Mouse (Mus musculus) inflammation-experienced regulatory T-cells, adult 6 months (primary cell): Measurements from ENCODE around the gene Etv3. TPM values are rescaled to one million over a fixed set of nuclear protein-coding genes. Genes with fewer than 3 reads are reported as not detected.
"Not testable (repeated sequence)": the region's sequence is repeated elsewhere in the genome, so short reads cannot be mapped to it uniquely, and the experiment has no call there.

Source experiments
- ATAC-seq: one replicate; pipeline ENCODE4 v1.8.0; 2017
- polyA plus RNA-seq, 3 experiments: library from polyadenylated mRNA; unstranded; fragments of 100-300 nt; shearing (Covaris generic); gene quantifications; one replicate each; pipeline ENCODE4 v1.2.1; 2017

Etv3 gene
- 10 to 100 TPM; 13.5 to 22.5 (median 19.3) TPM for polyA plus RNA-seq

GRCm38 (mm10) chr3:87525043-87525836 lies at the start of gene Etv3:
TSS of gene Etv3 (plus strand) at chr3:87525407.
- ATAC-seq: peak; percentile 69

GRCm38 (mm10) chr3:87477948-87478347 lies 47.3 kb upstream of the Etv3 start:
- ATAC-seq: not testable (repeated sequence)

GRCm38 (mm10) chr3:87478596-87478995 lies 46.6 kb upstream of the Etv3 start:
- ATAC-seq: not testable (repeated sequence)

- ATAC-seq: not testable (repeated sequence)
These were observed 46.0 kb upstream of the Etv3 start for GRCm38 (mm10) chr3:87479230-87479629.

- no peak for ATAC-seq
These were observed 37.8 kb upstream of the Etv3 start for GRCm38 (mm10) chr3:87487392-87487791.

GRCm38 (mm10) chr3:87487911-87488310 lies 37.3 kb upstream of the Etv3 start:
- ATAC-seq: no peak

GRCm38 (mm10) chr3:87498266-87498665 lies 26.9 kb upstream of the Etv3 start:
- ATAC-seq: no peak

- ATAC-seq: peak; percentile 77
These were observed 26.1 kb upstream of the Etv3 start for GRCm38 (mm10) chr3:87499072-87499471.

GRCm38 (mm10) chr3:87500088-87501055 lies 24.8 kb upstream of the Etv3 start:
- peak; percentile 56 for ATAC-seq

- ATAC-seq: no peak
These were observed 24.1 kb upstream of the Etv3 start for GRCm38 (mm10) chr3:87501151-87501550.

GRCm38 (mm10) chr3:87502771-87503170 lies 22.4 kb upstream of the Etv3 start:
- ATAC-seq: no peak

GRCm38 (mm10) chr3:87504330-87504729 lies 20.9 kb upstream of the Etv3 start:
- no peak for ATAC-seq

- ATAC-seq: no peak
These were observed 20.3 kb upstream of the Etv3 start for GRCm38 (mm10) chr3:87504749-87505425.

- ATAC-seq: no peak
These were observed 18.5 kb upstream of the Etv3 start for GRCm38 (mm10) chr3:87506456-87507416.

GRCm38 (mm10) chr3:87508205-87508901 lies 16.9 kb upstream of the Etv3 start:
- peak; percentile 85 for ATAC-seq

- no peak for ATAC-seq
These were observed 16.1 kb upstream of the Etv3 start for GRCm38 (mm10) chr3:87509061-87509460.

- no peak for ATAC-seq
These were observed 14.4 kb upstream of the Etv3 start for GRCm38 (mm10) chr3:87510832-87511231.

GRCm38 (mm10) chr3:87511971-87512765 lies 13.0 kb upstream of the Etv3 start:
- ATAC-seq: no peak

GRCm38 (mm10) chr3:87515567-87516081 lies 9.6 kb upstream of the Etv3 start:
- ATAC-seq: peak; percentile 86

- no peak for ATAC-seq
These were observed 6.8 kb upstream of the Etv3 start for GRCm38 (mm10) chr3:87518425-87518824.
